Comparison of ENCODE assay signal across 8 mouse cellular contexts in genomic region chr3:145988684-145989575, GRCm38 (mm10). TPM values are rescaled to one million over a fixed set of nuclear protein-coding genes. Genes with fewer than 3 reads are reported as not detected.
A peak's percentile ranks its signal among the peaks of the same experiment; 100 is the strongest.
DNase-seq lines count a peak whose midpoint lies in the region; ATAC-seq and TF ChIP-seq lines count a peak whose summit lies in the region.

No protein-coding gene starts in this region.

- H3K27me3 ChIP-seq in embryonic facial prominence, embryonic 13.5 days: peaks cover 7% of the 10 kb centered on the region; the same call in 1 of the 2 replicates
- H3K27me3 ChIP-seq in intestine, postnatal 0 days (replicated peaks; ENCODE audit: control insufficient read depth, insufficient read depth, low read length): no peaks in the 10 kb centered on the region
- peaks cover 17% of the 10 kb centered on the region for H3K27me3 ChIP-seq in neural tube, embryonic 14.5 days (ENCODE audit: control insufficient read depth, insufficient read depth, low read length)

- WGBS in embryonic facial prominence, embryonic 13.5 days: under 1% methylated on average over 45 of the region's 45 CpGs
- WGBS in intestine, postnatal 0 days: under 1% methylated on average over 45 of the region's 45 CpGs
- WGBS in neural tube, embryonic 14.5 days: under 1% methylated on average over 45 of the region's 45 CpGs

- H3K4me1 ChIP-seq in embryonic facial prominence, embryonic 13.5 days: peaks cover 42% of the 10 kb centered on the region
- 0 out of 2 replicates have a peak, but pooled peaks cover 4% of the 10 kb centered on the region for H3K4me1 ChIP-seq in intestine, postnatal 0 days (replicated peaks; ENCODE audit: control insufficient read depth, insufficient read depth, low read length)
- H3K4me1 ChIP-seq in neural tube, embryonic 14.5 days (ENCODE audit: control insufficient read depth, insufficient read depth, low read length): no peaks in the 10 kb centered on the region

- no peak for TF ChIP-seq CTCF in intestine, postnatal 0 days (IDR thresholded peaks at IDR 0.05; ENCODE audit: low read depth)

- no peaks in the 10 kb centered on the region; the same call in 1 of the 2 replicates for H3K36me3 ChIP-seq in embryonic facial prominence, embryonic 13.5 days
- no peaks in the 10 kb centered on the region for H3K36me3 ChIP-seq in intestine, postnatal 0 days (ENCODE audit: control insufficient read depth, insufficient read depth)
- no peaks in the 10 kb centered on the region for H3K36me3 ChIP-seq in neural tube, embryonic 14.5 days (ENCODE audit: control insufficient read depth, insufficient read depth, low read length)

- H3K4me3 ChIP-seq in embryonic facial prominence, embryonic 13.5 days: peak overlapping the region; percentile 74
- H3K4me3 ChIP-seq in intestine, postnatal 0 days (ENCODE audit: low read depth, low read length): peak overlapping the region; percentile 70
- H3K4me3 ChIP-seq in neural tube, embryonic 14.5 days (ENCODE audit: low read depth, low read length): peak overlapping the region; percentile 68

- peak overlapping the region; percentile 92 for H3K27ac ChIP-seq in embryonic facial prominence, embryonic 13.5 days
- peak overlapping the region; percentile 88 for H3K27ac ChIP-seq in intestine, postnatal 0 days (ENCODE audit: low read depth, low read length)
- H3K27ac ChIP-seq in neural tube, embryonic 14.5 days (ENCODE audit: low read depth, low read length): no peak overlapping the region

- H3K9ac ChIP-seq in embryonic facial prominence, embryonic 13.5 days: peak overlapping the region; percentile 85
- peak overlapping the region; percentile 64 for H3K9ac ChIP-seq in intestine, postnatal 0 days (ENCODE audit: low read depth, low read length)
- H3K9ac ChIP-seq in neural tube, embryonic 14.5 days (replicated peaks; ENCODE audit: low read depth, low read length): peak overlapping the region; percentile 67

- ATAC-seq in embryonic facial prominence, embryonic 13.5 days (ENCODE audit: insufficient number of reproducible peaks, insufficient read depth, low FRiP score, low TSS enrichment, low read depth): no peak
- no peak for ATAC-seq in intestine, postnatal 0 days
- ATAC-seq in neural tube, embryonic 14.5 days (ENCODE audit: low read depth): no peak; the same call in 1 of the 2 replicates

- H3K9me3 ChIP-seq in embryonic facial prominence, embryonic 13.5 days: no peaks in the 10 kb centered on the region
- H3K9me3 ChIP-seq in intestine, postnatal 0 days (ENCODE audit: control insufficient read depth): no peaks in the 10 kb centered on the region
- no peaks in the 10 kb centered on the region for H3K9me3 ChIP-seq in neural tube, embryonic 14.5 days (ENCODE audit: control insufficient read depth, low read length)

- peak; percentile 9 to 24 for DNase-seq in adrenal gland, postnatal 36 days
- no peak for DNase-seq in adrenal gland, adult 18-20 months (ENCODE audit: low spot score in 2 of 2)
- DNase-seq in 3T3-L1 (ENCODE audit: low read depth, low spot score): peak; percentile 10
- no peak for DNase-seq in right cerebral cortex, postnatal 10 days (ENCODE audit: low spot score in 2 of 2)
- DNase-seq in thymus, adult 18-20 months: no peak

- peak overlapping the region; percentile 87 for H3K4me2 ChIP-seq in embryonic facial prominence, embryonic 13.5 days
- H3K4me2 ChIP-seq in intestine, postnatal 0 days (replicated peaks; ENCODE audit: low read depth): peak overlapping the region; percentile 93
- peak overlapping the region; percentile 76 for H3K4me2 ChIP-seq in neural tube, embryonic 14.5 days (ENCODE audit: low read depth, low read length)

RNA-seq across cellular contexts. Expression of gene Syde2, which starts 1.3 kb away (rescaled TPM):
- total RNA-seq in adrenal gland, postnatal 36 days (2021): 1 to 10 TPM; 6.0 to 7.7 TPM
- 1 to 10 TPM; 4.4 to 5.1 TPM for total RNA-seq in adrenal gland, adult 18-20 months (2021)
- polyA plus RNA-seq in embryonic facial prominence, embryonic 13.5 days (2015; fragmentation: Nextera tagmentation; extraction: Ambion mirVana): 1.8 and 2.1 TPM in 2 replicates
- 0.98 and 1.5 TPM in 2 replicates for polyA plus RNA-seq in intestine, postnatal 0 days (2015; fragmentation: Nextera tagmentation; extraction: Ambion mirVana)
- 0.62 and 1.1 TPM in 2 replicates for polyA plus RNA-seq in neural tube, embryonic 14.5 days (2014; fragmentation: Nextera tagmentation; extraction: Ambion mirVana)

RNA-seq across cellular contexts. Expression of gene 2410004B18Rik, which starts 51.1 kb away (rescaled TPM):
- total RNA-seq in adrenal gland, postnatal 36 days (2021): 10 to 100 TPM; 22.3 to 22.8 TPM
- total RNA-seq in adrenal gland, adult 18-20 months (2021): 10 to 100 TPM; 21.2 to 23.1 TPM
- 50.7 and 61.1 TPM in 2 replicates for polyA plus RNA-seq in embryonic facial prominence, embryonic 13.5 days (2015; fragmentation: Nextera tagmentation; extraction: Ambion mirVana)
- 38.7 and 38.9 TPM in 2 replicates for polyA plus RNA-seq in intestine, postnatal 0 days (2015; fragmentation: Nextera tagmentation; extraction: Ambion mirVana)
- 78.1 and 80.3 TPM in 2 replicates for polyA plus RNA-seq in neural tube, embryonic 14.5 days (2014; fragmentation: Nextera tagmentation; extraction: Ambion mirVana)

Comparison
In these comparisons a context has a peak if more than half of its experiments do, and no peak if none do; other contexts are left out.
1. DNase-seq: peak in adrenal gland, postnatal 36 days (2 of 2) and 3T3-L1 (single experiment); none in adrenal gland, adult 18-20 months (0 of 2), right cerebral cortex, postnatal 10 days (0 of 2) and thymus, adult 18-20 months (0 of 2).
2. Peak in every context shown above with its lines, with median percentiles within 50 percentile points of each other: H3K4me2 ChIP-seq, H3K4me3 ChIP-seq and H3K9ac ChIP-seq.